Mouse (Mus musculus) gastrocnemius, postnatal 10 days (tissue): Measurements from ENCODE around the gene Pex19. TPM values are rescaled to one million over a fixed set of nuclear protein-coding genes. Genes with fewer than 3 reads are reported as not detected.

Source experiments
- DNase-seq: peaks from one replicate; pipeline ENCODE4 v3.0.0; 2021; ENCODE audit warnings: mixed read lengths
- total RNA-seq, 2 experiments: library from RNA; stranded (reverse); gene quantifications; 2 replicates each; pipeline ENCODE4 v1.2.3; 2021

Gene Pex19
- total RNA-seq, 2 experiments from 2014 or later = 104 to 106 TPM

- no peak for DNase-seq
Measured at GRCm38 (mm10) chr1:172183915-172184314, 57.4 kb downstream of the Pex19 start.

Other genes starting within 250 kb of the Pex19 start
- under 1 TPM in 1 of 2 experiments, not detected in 1; 0.20 TPM for gene Gm10521, start 231.1 kb upstream of the Pex19 start, total RNA-seq
- gene Slamf6, start 209.2 kb upstream of the Pex19 start, total RNA-seq = under 1 TPM; 0.23 to 0.63 TPM
- 1 to 10 TPM; 5.2 to 7.0 TPM for gene Vangl2, start 98.3 kb upstream of the Pex19 start, total RNA-seq
- gene Nhlh1, start 69.2 kb upstream of the Pex19 start, total RNA-seq = not detected
- 100 to 1,000 TPM in 1 of 2 experiments, 10 to 100 TPM in 1; 97.9 to 117 TPM for gene Copa, start 44.2 kb upstream of the Pex19 start, total RNA-seq
- 10 to 100 TPM; 43.2 to 47.5 TPM for gene Ncstn, start 44.0 kb upstream of the Pex19 start, total RNA-seq
- gene Dcaf8, start 21.3 kb downstream of the Pex19 start, total RNA-seq = 100 to 1,000 TPM; 132 to 146 TPM
- gene Pea15a, start 80.0 kb downstream of the Pex19 start, total RNA-seq = 10 to 100 TPM; 72.5 to 82.1 TPM
- 1,000 to 10,000 TPM; 4,961 to 5,359 TPM for gene Casq1, start 93.1 kb downstream of the Pex19 start, total RNA-seq
- gene Atp1a4, start 131.7 kb downstream of the Pex19 start, total RNA-seq = under 1 TPM; 0.61 to 0.66 TPM
- 10 to 100 TPM; 15.4 to 19.1 TPM for gene Igsf8, start 134.9 kb downstream of the Pex19 start, total RNA-seq
- gene Atp1a2, start 171.3 kb downstream of the Pex19 start, total RNA-seq = 100 to 1,000 TPM; 695 to 761 TPM
- gene Kcnj9, start 202.6 kb downstream of the Pex19 start, total RNA-seq = under 1 TPM; 0.07 to 0.14 TPM
- gene Kcnj10, start 214.5 kb downstream of the Pex19 start, total RNA-seq = 1 to 10 TPM in 1 of 2 experiments, under 1 TPM in 1; 0.87 to 1.2 TPM
- 1 to 10 TPM; 5.6 to 6.9 TPM for gene Pigm, start 249.8 kb downstream of the Pex19 start, total RNA-seq